Mouse (Mus musculus): ENCODE data around the gene Hamp. TPM values are rescaled to one million over a fixed set of nuclear protein-coding genes. Genes with fewer than 3 reads are reported as not detected.
A peak's percentile ranks its signal among the peaks of the same experiment; 100 is the strongest.
"Not testable (repeated sequence)": the region's sequence is repeated elsewhere in the genome, so short reads cannot be mapped to it uniquely, and the experiment has no call there.

The Hamp gene
- total and polyA plus RNA-seq, 2 experiments from 2014 or later = not detected

DNA sequence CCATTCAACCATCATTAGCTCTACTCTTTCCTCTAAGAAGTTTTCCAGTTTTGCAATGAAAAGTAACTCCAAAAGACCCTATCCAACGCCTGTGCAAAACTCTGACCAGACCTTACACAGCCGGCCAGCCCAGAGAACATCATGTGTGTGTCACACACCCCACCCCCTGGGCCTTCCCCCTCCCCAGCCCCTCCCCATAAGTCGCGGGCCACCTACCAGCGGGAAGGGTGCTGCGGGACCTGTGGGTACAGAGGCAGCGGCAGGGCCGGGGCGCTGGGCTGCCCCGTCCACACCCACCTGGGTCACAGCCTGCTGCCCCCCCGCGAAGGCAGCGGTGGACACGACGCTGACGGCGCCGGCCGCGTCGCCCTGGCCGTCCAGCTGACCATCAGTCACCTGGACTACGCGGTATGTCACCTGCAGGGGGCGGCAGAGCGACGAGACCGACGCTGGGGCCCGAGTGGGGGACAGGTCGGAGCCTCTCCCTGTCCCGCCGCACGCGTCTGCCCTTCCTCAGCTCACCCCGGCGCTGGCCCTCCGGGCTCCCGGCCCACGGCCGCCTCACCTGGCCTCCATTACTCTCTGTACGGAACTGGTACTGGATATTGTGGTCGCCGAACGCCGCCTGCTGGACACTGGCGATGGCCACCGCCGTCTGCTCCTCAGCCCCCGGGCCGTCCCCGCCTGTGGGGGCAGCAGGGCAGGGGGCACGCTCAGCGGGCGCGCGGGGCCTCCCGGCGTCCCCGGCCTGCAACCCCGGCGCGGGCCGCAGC, 11.9 kb upstream of the Hamp start:
- peak overlapping the region; percentile 99 for H3K9ac ChIP-seq (replicated peaks; ENCODE audit: low read length, poor library complexity, severe bottlenecking)
- H3K27ac ChIP-seq (ENCODE audit: low read depth, low read length) = peak overlapping the region; percentile 97
- peak; percentile 80 for TF ChIP-seq CTCF (IDR thresholded peaks at IDR 0.05)
- peaks cover 12% of the 10 kb centered on the region; the same call in 1 of the 2 replicates for H3K4me1 ChIP-seq (ENCODE audit: insufficient read depth, low read length)
- DNase-seq (ENCODE audit: low spot score) (peak; percentile 82), ATAC-seq (ENCODE audit: low FRiP score) (peak; percentile 59)
- peaks cover 29% of the 10 kb centered on the region for H3K36me3 ChIP-seq (ENCODE audit: insufficient read depth, low read length)
- no peaks in the 10 kb centered on the region for H3K27me3 ChIP-seq (ENCODE audit: insufficient read depth, low read length)
- H3K9me3 ChIP-seq (ENCODE audit: low read length) = no peaks in the 10 kb centered on the region
- WGBS = 3% methylated on average over 62 of the region's 64 CpGs
- peak overlapping the region; percentile 92 for H3K4me3 ChIP-seq (ENCODE audit: low read depth, low read length)
- peak overlapping the region; percentile 90 for H3K4me2 ChIP-seq (ENCODE audit: low read depth, low read length, poor library complexity, severe bottlenecking)

DNA sequence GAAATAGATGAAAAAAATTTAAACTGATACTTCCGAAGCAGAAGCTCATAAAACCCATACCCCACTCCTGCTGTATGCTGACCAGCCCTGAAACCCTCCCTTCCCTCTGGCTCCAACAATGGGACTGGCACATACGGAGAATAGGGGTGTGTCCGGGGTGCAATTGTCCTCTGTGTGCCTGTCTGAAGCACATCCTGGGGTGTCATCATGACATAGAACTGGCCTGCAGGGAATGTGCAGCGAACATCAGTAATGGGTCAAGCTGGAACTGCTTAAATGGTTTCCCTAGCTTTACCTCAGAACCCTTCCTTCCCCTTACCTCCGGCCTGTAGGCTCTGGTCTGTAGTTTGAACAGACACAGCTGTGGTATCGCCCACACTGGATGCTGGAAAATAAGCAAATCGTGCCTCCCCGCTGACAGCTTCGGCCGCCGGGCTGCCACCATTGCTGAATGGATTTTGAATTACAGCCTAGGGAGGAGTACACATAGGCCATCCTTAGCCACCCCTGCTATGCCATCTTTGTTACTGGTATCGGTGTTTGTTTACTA, 11.2 kb upstream of the Hamp start:
- Histone ChIP-seq H3K9me3 (ENCODE audit: low read length) (no peaks in the 10 kb centered on the region), H3K9ac (replicated peaks; ENCODE audit: low read length, poor library complexity, severe bottlenecking) (peak overlapping the region; percentile 99; the same call in 1 of the 2 replicates), H3K36me3 (ENCODE audit: insufficient read depth, low read length) (peaks cover 29% of the 10 kb centered on the region), H3K4me3 (ENCODE audit: low read depth, low read length) (peak overlapping the region; percentile 92), H3K27ac (ENCODE audit: low read depth, low read length) (no peak overlapping the region), H3K4me2 (ENCODE audit: low read depth, low read length, poor library complexity, severe bottlenecking) (peak overlapping the region; percentile 90), H3K4me1 (ENCODE audit: insufficient read depth, low read length) (peaks cover 12% of the 10 kb centered on the region; the same call in 1 of the 2 replicates), H3K27me3 (ENCODE audit: insufficient read depth, low read length) (no peaks in the 10 kb centered on the region)
- TF ChIP-seq CTCF (IDR thresholded peaks at IDR 0.05) = no peak
- 85% methylated on average over 12 of the region's 12 CpGs for WGBS
- ATAC-seq (ENCODE audit: low FRiP score) = no peak
- DNase-seq (ENCODE audit: low spot score) = no peak

DNA sequence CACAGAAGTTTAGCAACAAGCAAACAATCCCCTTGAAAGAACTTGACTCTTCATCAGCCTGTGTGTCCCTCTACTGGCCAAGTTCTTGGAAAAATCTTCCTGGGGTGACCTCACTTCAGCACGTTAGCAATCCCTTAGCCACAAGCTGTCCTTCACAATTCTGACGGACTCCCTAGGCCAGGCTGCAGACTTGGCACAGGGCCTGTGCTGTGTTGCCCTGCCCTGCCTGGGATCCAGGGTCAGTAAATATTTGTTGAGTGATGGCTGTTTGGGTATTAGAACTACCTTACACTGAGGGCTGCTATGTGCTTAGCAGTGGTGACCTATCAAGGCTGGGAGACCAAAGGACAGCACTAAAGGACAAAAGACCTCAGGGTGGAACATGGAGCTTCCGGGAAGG, 10.2 kb upstream of the Hamp start:
- H3K27me3 ChIP-seq (ENCODE audit: insufficient read depth, low read length) = no peaks in the 10 kb centered on the region
- no peak overlapping the region for H3K27ac ChIP-seq (ENCODE audit: low read depth, low read length)
- H3K4me2 ChIP-seq (ENCODE audit: low read depth, low read length, poor library complexity, severe bottlenecking) = no peak overlapping the region
- H3K9ac ChIP-seq (replicated peaks; ENCODE audit: low read length, poor library complexity, severe bottlenecking) = no peak overlapping the region
- peaks cover 29% of the 10 kb centered on the region for H3K36me3 ChIP-seq (ENCODE audit: insufficient read depth, low read length)
- WGBS = 72% methylated on average over 3 of the region's 3 CpGs
- ATAC-seq (ENCODE audit: low FRiP score) (no peak), DNase-seq (ENCODE audit: low spot score) (no peak)
- no peak overlapping the region for H3K4me3 ChIP-seq (ENCODE audit: low read depth, low read length)
- peak; percentile 36 for TF ChIP-seq CTCF (IDR thresholded peaks at IDR 0.05)
- H3K4me1 ChIP-seq (ENCODE audit: insufficient read depth, low read length) = peaks cover 12% of the 10 kb centered on the region; the same call in 1 of the 2 replicates
- no peaks in the 10 kb centered on the region for H3K9me3 ChIP-seq (ENCODE audit: low read length)

GRCm38 (mm10) chr7:30953459-30953858, 9.6 kb upstream of the Hamp start:
- Histone ChIP-seq H3K4me3 (ENCODE audit: low read depth, low read length) (no peak overlapping the region), H3K27ac (ENCODE audit: low read depth, low read length) (no peak overlapping the region), H3K9me3 (ENCODE audit: low read length) (no peaks in the 10 kb centered on the region), H3K27me3 (ENCODE audit: insufficient read depth, low read length) (no peaks in the 10 kb centered on the region), H3K4me2 (ENCODE audit: low read depth, low read length, poor library complexity, severe bottlenecking) (no peak overlapping the region), H3K36me3 (ENCODE audit: insufficient read depth, low read length) (peaks cover 27% of the 10 kb centered on the region), H3K9ac (replicated peaks; ENCODE audit: low read length, poor library complexity, severe bottlenecking) (no peak overlapping the region), H3K4me1 (ENCODE audit: insufficient read depth, low read length) (peaks cover 9% of the 10 kb centered on the region; the same call in 1 of the 2 replicates)
- ATAC-seq (ENCODE audit: low FRiP score) (no peak), DNase-seq (ENCODE audit: low spot score) (no peak)
- TF ChIP-seq CTCF (IDR thresholded peaks at IDR 0.05) = no peak
- WGBS = 90% methylated on average over 6 of the region's 6 CpGs

GRCm38 (mm10) chr7:30952441-30953265, 8.8 kb upstream of the Hamp start:
- Histone ChIP-seq H3K4me3 (ENCODE audit: low read depth, low read length) (no peak overlapping the region), H3K9ac (replicated peaks; ENCODE audit: low read length, poor library complexity, severe bottlenecking) (no peak overlapping the region), H3K36me3 (ENCODE audit: insufficient read depth, low read length) (peaks cover 27% of the 10 kb centered on the region), H3K4me1 (ENCODE audit: insufficient read depth, low read length) (peaks cover under 1% of the 10 kb centered on the region; the same call in 1 of the 2 replicates), H3K27me3 (ENCODE audit: insufficient read depth, low read length) (no peaks in the 10 kb centered on the region), H3K27ac (ENCODE audit: low read depth, low read length) (no peak overlapping the region), H3K9me3 (ENCODE audit: low read length) (no peaks in the 10 kb centered on the region), H3K4me2 (ENCODE audit: low read depth, low read length, poor library complexity, severe bottlenecking) (no peak overlapping the region)
- no peak for TF ChIP-seq CTCF (IDR thresholded peaks at IDR 0.05)
- no peak for ATAC-seq (ENCODE audit: low FRiP score)
- DNase-seq (ENCODE audit: low spot score) = no peak
- 94% methylated on average over 16 of the region's 16 CpGs for WGBS

DNA sequence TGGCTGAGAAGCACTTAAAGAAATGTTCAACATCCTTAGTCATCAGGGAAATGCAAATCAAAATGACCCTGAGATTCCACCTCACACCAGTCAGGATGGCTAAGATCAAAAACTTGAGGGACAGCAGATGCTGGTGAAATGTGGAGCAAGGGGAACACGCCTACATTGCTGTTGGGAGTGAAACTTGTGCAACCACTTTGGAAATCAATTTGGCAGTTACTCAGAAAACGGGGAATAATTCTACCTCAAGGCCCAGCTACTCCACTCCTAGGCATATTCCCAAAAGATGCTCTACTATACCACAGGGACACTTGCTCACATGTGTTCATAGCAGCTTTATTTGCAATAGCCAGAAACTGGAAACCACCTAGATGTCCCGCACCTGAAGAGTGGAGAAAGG, 6.1 kb upstream of the Hamp start:
- DNase-seq (ENCODE audit: low spot score); H3K4me3 ChIP-seq (ENCODE audit: low read depth, low read length); ATAC-seq (ENCODE audit: low FRiP score); H3K9ac ChIP-seq (replicated peaks; ENCODE audit: low read length, poor library complexity, severe bottlenecking); H3K9me3 ChIP-seq (ENCODE audit: low read length); H3K27ac ChIP-seq (ENCODE audit: low read depth, low read length); H3K4me2 ChIP-seq (ENCODE audit: low read depth, low read length, poor library complexity, severe bottlenecking); H3K27me3 ChIP-seq (ENCODE audit: insufficient read depth, low read length); H3K4me1 ChIP-seq (ENCODE audit: insufficient read depth, low read length): not testable (repeated sequence)
- 92% methylated on average over 3 of the region's 3 CpGs for WGBS
- H3K36me3 ChIP-seq (ENCODE audit: insufficient read depth, low read length) = peaks cover 26% of the 10 kb centered on the region

All from midbrain, postnatal 0 days (tissue).